8 mouse cellular contexts compared by ENCODE assay signal in genomic region chr10:60985109-60985576, GRCm38 (mm10).
DNase-seq lines count a peak whose midpoint lies in the region; ATAC-seq and TF ChIP-seq lines count a peak whose summit lies in the region.

No protein-coding gene starts in this region.

- H3K9ac ChIP-seq in kidney, embryonic 15.5 days, result no peak overlapping the region
- H3K9ac ChIP-seq in embryonic facial prominence, embryonic 11.5 days (replicated peaks; ENCODE audit: low read length), result no peak overlapping the region

- ATAC-seq in kidney, embryonic 15.5 days (replicated peaks; ENCODE audit: low FRiP score), result no peak
- peak; percentile 56 for ATAC-seq in embryonic facial prominence, embryonic 11.5 days (replicated peaks; ENCODE audit: insufficient number of reproducible peaks, low FRiP score, low TSS enrichment, low read depth)

- WGBS in kidney, adult 2 months, result 12% methylated on average over 10 of the region's 10 CpGs
- 12% methylated on average over 10 of the region's 10 CpGs for WGBS in kidney, embryonic 15.5 days
- 14% methylated on average over 10 of the region's 10 CpGs for WGBS in embryonic facial prominence, embryonic 11.5 days
- WGBS in olfactory bulb, adult 2 months, result 20% methylated on average over 10 of the region's 10 CpGs

- H3K27me3 ChIP-seq in kidney, adult 2 months (replicated peaks; ENCODE audit: control insufficient read depth, insufficient read depth, low read length), result no peaks in the 10 kb centered on the region
- peaks cover 5% of the 10 kb centered on the region; the same call in 1 of the 2 replicates for H3K27me3 ChIP-seq in kidney, embryonic 15.5 days
- H3K27me3 ChIP-seq in embryonic facial prominence, embryonic 11.5 days (ENCODE audit: control insufficient read depth, insufficient read depth, low read length), result no peaks in the 10 kb centered on the region

- no peak for TF ChIP-seq POLR2A in kidney, adult 2 months (IDR thresholded peaks at IDR 0.05; ENCODE audit: low read depth, low read length)
- no peak for TF ChIP-seq POLR2A in olfactory bulb, adult 2 months (IDR thresholded peaks at IDR 0.05; ENCODE audit: insufficient read depth, low read depth, low read length)

- H3K4me2 ChIP-seq in kidney, embryonic 15.5 days, result no peak overlapping the region
- no peak overlapping the region for H3K4me2 ChIP-seq in embryonic facial prominence, embryonic 11.5 days (ENCODE audit: low read depth, low read length)

- DNase-seq in kidney, adult 2 months, result peak; percentile 26
- peak; percentile 39 for DNase-seq in NIH3T3 (ENCODE audit: low read depth)
- DNase-seq in embryonic facial prominence, embryonic 11.5 days (ENCODE audit: low spot score), result peak; percentile 57
- DNase-seq in kidney, postnatal 36 days, result peak; percentile 7 to 27
- DNase-seq in B cell, adult 2 months, result no peak
- DNase-seq in cerebellum, postnatal 36 days, result no peak

- peak; percentile 55 for TF ChIP-seq CTCF in kidney, adult 2 months (conservative IDR thresholded peaks at IDR 0.05; ENCODE audit: insufficient read depth, insufficient read length, low read depth, low read length)
- TF ChIP-seq CTCF in olfactory bulb, adult 2 months (IDR thresholded peaks at IDR 0.05; ENCODE audit: insufficient read depth, low read depth, low read length), result peak; percentile 57; the same call in 1 of the 2 replicates

- H3K9me3 ChIP-seq in kidney, embryonic 15.5 days (replicated peaks), result no peaks in the 10 kb centered on the region
- H3K9me3 ChIP-seq in embryonic facial prominence, embryonic 11.5 days (replicated peaks; ENCODE audit: control insufficient read depth, low read length), result no peaks in the 10 kb centered on the region

- H3K27ac ChIP-seq in kidney, adult 2 months (ENCODE audit: insufficient read depth, low read depth, low read length), result no peak overlapping the region
- no peak overlapping the region for H3K27ac ChIP-seq in kidney, embryonic 15.5 days
- no peak overlapping the region for H3K27ac ChIP-seq in embryonic facial prominence, embryonic 11.5 days (replicated peaks; ENCODE audit: low read depth, low read length)
- no peak overlapping the region for H3K27ac ChIP-seq in olfactory bulb, adult 2 months (ENCODE audit: insufficient read depth, low read depth, low read length)

- H3K36me3 ChIP-seq in kidney, adult 2 months (ENCODE audit: control insufficient read depth, insufficient read depth, low read length), result no peaks in the 10 kb centered on the region
- no peaks in the 10 kb centered on the region for H3K36me3 ChIP-seq in kidney, embryonic 15.5 days
- H3K36me3 ChIP-seq in embryonic facial prominence, embryonic 11.5 days (replicated peaks; ENCODE audit: control insufficient read depth, insufficient read depth, low read depth, low read length), result no peaks in the 10 kb centered on the region

- H3K4me1 ChIP-seq in kidney, adult 2 months (ENCODE audit: control insufficient read depth, insufficient read depth, low read length), result no peaks in the 10 kb centered on the region
- peaks cover 9% of the 10 kb centered on the region for H3K4me1 ChIP-seq in kidney, embryonic 15.5 days
- no peaks in the 10 kb centered on the region for H3K4me1 ChIP-seq in embryonic facial prominence, embryonic 11.5 days (ENCODE audit: control insufficient read depth, insufficient read depth, low read length)
- peaks cover 7% of the 10 kb centered on the region for H3K4me1 ChIP-seq in olfactory bulb, adult 2 months (ENCODE audit: control insufficient read depth, insufficient read depth, low read length)

- H3K4me3 ChIP-seq in kidney, adult 2 months (ENCODE audit: insufficient read depth, low read depth, low read length), result no peak overlapping the region
- H3K4me3 ChIP-seq in kidney, embryonic 15.5 days (replicated peaks), result no peak overlapping the region
- no peak overlapping the region for H3K4me3 ChIP-seq in embryonic facial prominence, embryonic 11.5 days (ENCODE audit: low read depth, low read length)
- no peak overlapping the region for H3K4me3 ChIP-seq in olfactory bulb, adult 2 months (ENCODE audit: insufficient read depth, low read depth, low read length)

Comparison
In these comparisons a context has a peak if more than half of its experiments do, and no peak if none do; other contexts are left out.
1. DNase-seq: peak in kidney, adult 2 months (single experiment), NIH3T3 (single experiment), embryonic facial prominence, embryonic 11.5 days (single experiment) and kidney, postnatal 36 days (2 of 2); none in B cell, adult 2 months (0 of 2) and cerebellum, postnatal 36 days (0 of 2).